Mouse (Mus musculus): ENCODE results near the gene Tbx5.
"Not testable (repeated sequence)": the region's sequence is repeated elsewhere in the genome, so short reads cannot be mapped to it uniquely, and the experiment has no call there.

GRCm38 (mm10) chr5:119918381-119918780, 85.9 kb downstream of the Tbx5 start:
- not testable (repeated sequence) for TF ChIP-seq POLR2A (IDR thresholded peaks at IDR 0.05; ENCODE audit: control insufficient read depth in 1 of 2, insufficient read depth in 1 of 2, low read depth in 1 of 2, low read length in 2 of 2, poor library complexity in 1 of 2); SIN3A (IDR thresholded peaks at IDR 0.05; ENCODE audit: low read length); NRF1 (IDR thresholded peaks at IDR 0.05; ENCODE audit: insufficient read depth, low read depth, low read length, poor library complexity, severe bottlenecking); CTCF (IDR thresholded peaks at IDR 0.05 in 2 of 3, conservative IDR thresholded peaks at IDR 0.05 in 1 of 3; ENCODE audit: control insufficient read depth in 1 of 3, insufficient read depth in 1 of 3, low read depth in 2 of 3, low read length in 3 of 3, poor library complexity in 1 of 3, severe bottlenecking in 1 of 3); ZNF384 (IDR thresholded peaks at IDR 0.05; ENCODE audit: low read depth, low read length); MYC (IDR thresholded peaks at IDR 0.05; ENCODE audit: low read depth, low read length); CHD2 (IDR thresholded peaks at IDR 0.05; ENCODE audit: low read length); MXI1 (IDR thresholded peaks at IDR 0.05; ENCODE audit: low read depth, low read length); USF1 (IDR thresholded peaks at IDR 0.05; ENCODE audit: low read depth, low read length); ZKSCAN1 (IDR thresholded peaks at IDR 0.05; ENCODE audit: low read depth, low read length); CHD1 (IDR thresholded peaks at IDR 0.05; ENCODE audit: low read depth, low read length)
